Mouse (Mus musculus): ENCODE measurements at regions not wholly inside any gene's neighbourhood (a gene's known extent, or its start where the extent isn't known, plus 50 kb on each side); places are given as distances from the start of the nearest gene placed in this dataset.

- DNase-seq (ENCODE audit: low spot score in 2 of 2) = no peak
These were observed 118.4 kb downstream of the Barx2 start for GRCm38 (mm10) chr9:31794911-31795310.

- DNase-seq (ENCODE audit: low spot score in 2 of 2) = no peak
These were observed 137.3 kb downstream of the Barx2 start for GRCm38 (mm10) chr9:31775956-31776355.

- DNase-seq (ENCODE audit: low spot score in 2 of 2) = no peak
These were observed 147.9 kb downstream of the Barx2 start for GRCm38 (mm10) chr9:31765401-31765800.

- no peak for DNase-seq (ENCODE audit: low spot score in 2 of 2)
These were observed 155.2 kb downstream of the Barx2 start for GRCm38 (mm10) chr9:31757894-31758561.

GRCm38 (mm10) chr9:31730443-31730842 lies 182.8 kb downstream of the Barx2 start:
- no peak for DNase-seq (ENCODE audit: low spot score in 2 of 2)

- DNase-seq (ENCODE audit: low spot score in 2 of 2) = no peak
These were observed 194.0 kb downstream of the Barx2 start for GRCm38 (mm10) chr9:31719309-31719708.

- no peak for DNase-seq (ENCODE audit: low spot score in 2 of 2)
These were observed 203.2 kb downstream of the Barx2 start for GRCm38 (mm10) chr9:31710022-31710421.

GRCm38 (mm10) chr9:31706688-31707087 lies 206.6 kb downstream of the Barx2 start:
- no peak for DNase-seq (ENCODE audit: low spot score in 2 of 2)

GRCm38 (mm10) chr9:31690921-31691475 lies 222.3 kb downstream of the Barx2 start:
- DNase-seq (ENCODE audit: low spot score in 2 of 2) = no peak

- no peak for DNase-seq (ENCODE audit: low spot score in 2 of 2)
These were observed 224.1 kb upstream of the Tmem45b start for GRCm38 (mm10) chr9:31688398-31688705.

GRCm38 (mm10) chr9:31687686-31688397 lies 223.6 kb upstream of the Tmem45b start:
- no peak for DNase-seq (ENCODE audit: low spot score in 2 of 2)

- no peak for DNase-seq (ENCODE audit: low spot score in 2 of 2)
These were observed 222.2 kb upstream of the Tmem45b start for GRCm38 (mm10) chr9:31686466-31686865.

GRCm38 (mm10) chr9:31684812-31685188 lies 220.5 kb upstream of the Tmem45b start:
- DNase-seq (ENCODE audit: low spot score in 2 of 2) = no peak

- DNase-seq (ENCODE audit: low spot score in 2 of 2) = no peak
These were observed 220.0 kb upstream of the Tmem45b start for GRCm38 (mm10) chr9:31684099-31684811.

GRCm38 (mm10) chr9:31683302-31684081 lies 219.2 kb upstream of the Tmem45b start:
- no peak for DNase-seq (ENCODE audit: low spot score in 2 of 2)

GRCm38 (mm10) chr9:31682893-31683292 lies 218.6 kb upstream of the Tmem45b start:
- no peak for DNase-seq (ENCODE audit: low spot score in 2 of 2)

GRCm38 (mm10) chr9:31677150-31677549 lies 212.9 kb upstream of the Tmem45b start:
- DNase-seq (ENCODE audit: low spot score in 2 of 2) = no peak

- no peak for DNase-seq (ENCODE audit: low spot score in 2 of 2)
These were observed 194.8 kb upstream of the Tmem45b start for GRCm38 (mm10) chr9:31659026-31659425.

- DNase-seq (ENCODE audit: low spot score in 2 of 2) = no peak
These were observed 193.3 kb upstream of the Tmem45b start for GRCm38 (mm10) chr9:31657612-31658011.

GRCm38 (mm10) chr9:31656676-31657075 lies 192.4 kb upstream of the Tmem45b start:
- peak in 1 of 2 experiments; percentile 26 for DNase-seq (ENCODE audit: low spot score in 2 of 2)

- no peak for DNase-seq (ENCODE audit: low spot score in 2 of 2)
These were observed 190.5 kb upstream of the Tmem45b start for GRCm38 (mm10) chr9:31654747-31655146.

GRCm38 (mm10) chr9:31654213-31654612 lies 190.0 kb upstream of the Tmem45b start:
- DNase-seq (ENCODE audit: low spot score in 2 of 2) = no peak
